Mouse (Mus musculus) forebrain, embryonic 14.5 days (tissue): ENCODE results near the gene Psip1. TPM values are rescaled to one million over a fixed set of nuclear protein-coding genes. Genes with fewer than 3 reads are reported as not detected.
"Not testable (repeated sequence)": the region's sequence is repeated elsewhere in the genome, so short reads cannot be mapped to it uniquely, and the experiment has no call there.

Experiments
- ATAC-seq: fragments of 200-750 bp; cut with Nextera tagmentation; 2 replicates; pipeline ENCODE4 v1.8.0; 2017; ENCODE audit warnings: mild to moderate bottlenecking, moderate library complexity
- DNase-seq: peaks from one replicate; pipeline ENCODE4 v3.0.0-alpha.2; 2015; ENCODE audit warnings: low spot score
- H3K27ac ChIP-seq: fragments of 300-500 bp; sonication (generic); 2 replicates; pipeline ENCODE4 v1.5.1; 2014; ENCODE audit warnings: low read depth, mild to moderate bottlenecking, control low read depth, low read length, moderate library complexity
- H3K27me3 ChIP-seq: fragments of 300-500 bp; sonication (generic); replicated peaks from 2 replicates; pipeline ENCODE4 v1.6.1; 2014; ENCODE audit warnings: low read length, control low read depth, mixed read lengths; ENCODE audit not compliant: control insufficient read depth, insufficient read depth
- H3K36me3 ChIP-seq: fragments of 300-500 bp; sonication (generic); 2 replicates; pipeline ENCODE4 v1.6.1; 2014; ENCODE audit warnings: low read length, control low read depth; ENCODE audit not compliant: control insufficient read depth, insufficient read depth
- H3K4me1 ChIP-seq: fragments of 300-500 bp; sonication (generic); 2 replicates; pipeline ENCODE4 v1.6.1; 2014; ENCODE audit warnings: antibody characterized with exemption, low read length, control low read depth; ENCODE audit not compliant: control insufficient read depth, insufficient read depth
- H3K4me2 ChIP-seq: fragments of 300-500 bp; sonication (generic); 2 replicates; pipeline ENCODE4 v1.6.1; 2014; ENCODE audit warnings: mild to moderate bottlenecking, control low read depth, low read length
- H3K4me3 ChIP-seq: fragments of 300-500 bp; sonication (generic); 2 replicates; pipeline ENCODE4 v1.5.1; 2014; ENCODE audit warnings: low read depth, low read length, control low read depth
- H3K9ac ChIP-seq: fragments of 300-500 bp; sonication (generic); 2 replicates; pipeline ENCODE4 v1.6.1; 2014; ENCODE audit warnings: mild to moderate bottlenecking, low read length, control low read depth, moderate library complexity
- H3K9me3 ChIP-seq: fragments of 300-500 bp; sonication (generic); replicated peaks from 2 replicates; pipeline ENCODE4 v1.6.1; 2016; ENCODE audit warnings: low read length, control low read depth, mixed read lengths; ENCODE audit not compliant: control insufficient read depth
- WGBS: fragments of 180-500 bp; shearing (Covaris S2); extraction: QIAGEN DNeasy Blood & Tissue Kit; methylation state at CpG from one replicate; pipeline ENCODE4 v1.1.7; 2014; 5-methylcytosine and 5-hydroxymethylcytosine counted together
- polyA plus RNA-seq: library from polyadenylated mRNA; unstranded; fragments of >200 nt; fragmentation: Nextera tagmentation; extraction: Ambion mirVana; gene quantifications from 2 replicates; pipeline ENCODE4 v1.2.1, GENCODE M21; 2014

Psip1 gene
- polyA plus RNA-seq, 1 experiment from 2014 or later = 320 TPM

DNA sequence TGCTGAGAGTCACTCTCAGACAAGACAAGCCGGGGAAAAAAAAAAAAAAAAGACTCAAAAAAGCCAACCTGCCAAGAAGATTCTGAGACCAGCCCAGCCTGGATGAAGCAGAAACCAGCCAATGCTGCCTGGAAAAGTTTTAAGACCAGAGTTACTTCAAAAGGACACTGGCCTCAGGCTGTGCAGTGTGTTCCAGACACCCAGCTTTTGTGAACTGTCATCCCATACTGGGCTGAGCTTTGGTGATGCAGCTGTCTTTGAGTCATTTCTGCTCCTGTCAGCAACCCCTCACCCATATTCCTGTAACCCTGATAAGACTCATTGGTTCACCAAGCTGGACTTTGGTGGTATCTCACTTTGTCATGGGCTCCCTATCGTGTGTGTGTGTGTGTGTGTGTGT, 26.4 kb upstream of the Psip1 start:
- WGBS = 81% methylated on average over 2 of the region's 2 CpGs
- no peak overlapping the region for H3K4me3 ChIP-seq
- no peaks in the 10 kb centered on the region for H3K36me3 ChIP-seq
- ATAC-seq (no peak), DNase-seq (no peak)
- H3K4me2 ChIP-seq = no peak overlapping the region
- H3K9ac ChIP-seq = no peak overlapping the region
- no peaks in the 10 kb centered on the region for H3K9me3 ChIP-seq
- H3K27me3 ChIP-seq = no peaks in the 10 kb centered on the region
- no peaks in the 10 kb centered on the region for H3K4me1 ChIP-seq
- H3K27ac ChIP-seq = no peak overlapping the region

DNA sequence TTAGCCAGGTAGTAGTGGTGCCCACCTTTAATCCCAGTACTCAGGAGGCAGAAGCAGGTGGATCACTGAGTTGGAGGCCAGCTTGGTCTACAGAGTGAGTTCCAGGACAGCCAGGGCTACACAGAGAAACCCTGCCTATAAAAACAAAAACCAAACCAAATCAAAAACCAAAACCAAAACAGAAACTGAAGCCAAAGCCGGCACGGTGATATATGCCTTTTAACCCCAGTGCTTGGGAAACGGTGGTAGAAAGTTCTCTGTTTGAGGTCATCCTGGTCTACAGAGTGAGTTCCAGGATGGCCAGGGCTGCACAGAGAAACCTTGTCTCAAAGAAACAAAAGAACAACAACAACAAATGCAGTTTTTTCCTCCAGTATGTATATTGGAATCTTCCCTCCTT, 26.0 kb upstream of the Psip1 start:
- H3K27me3 ChIP-seq = no peaks in the 10 kb centered on the region
- H3K4me3 ChIP-seq = no peak overlapping the region
- H3K4me2 ChIP-seq = no peak overlapping the region
- no peak for ATAC-seq
- WGBS = 92% methylated on average over 3 of the region's 3 CpGs
- no peaks in the 10 kb centered on the region for H3K36me3 ChIP-seq
- H3K9ac ChIP-seq = no peak overlapping the region
- H3K4me1 ChIP-seq = no peaks in the 10 kb centered on the region
- no peaks in the 10 kb centered on the region for H3K9me3 ChIP-seq
- no peak for DNase-seq
- no peak overlapping the region for H3K27ac ChIP-seq

- Histone ChIP-seq H3K4me2 (no peak overlapping the region), H3K36me3 (no peaks in the 10 kb centered on the region), H3K27ac (no peak overlapping the region), H3K9ac (no peak overlapping the region), H3K4me3 (no peak overlapping the region), H3K9me3 (no peaks in the 10 kb centered on the region), H3K27me3 (no peaks in the 10 kb centered on the region), H3K4me1 (no peaks in the 10 kb centered on the region)
- WGBS = 38% methylated on average over 8 of the region's 8 CpGs
- ATAC-seq (no peak), DNase-seq (no peak)
These were observed 24.8 kb upstream of the Psip1 start for GRCm38 (mm10) chr4:83511083-83511482.

- H3K27ac ChIP-seq = no peak overlapping the region
- H3K4me3 ChIP-seq = no peak overlapping the region
- no peak for DNase-seq
- no peaks in the 10 kb centered on the region for H3K36me3 ChIP-seq
- WGBS = 49% methylated on average over 2 of the region's 2 CpGs
- no peaks in the 10 kb centered on the region for H3K27me3 ChIP-seq
- no peak for ATAC-seq
- no peaks in the 10 kb centered on the region for H3K9me3 ChIP-seq
- no peaks in the 10 kb centered on the region for H3K4me1 ChIP-seq
- H3K9ac ChIP-seq = no peak overlapping the region
- H3K4me2 ChIP-seq = no peak overlapping the region
These were observed 23.3 kb upstream of the Psip1 start for GRCm38 (mm10) chr4:83509600-83509999.

DNA sequence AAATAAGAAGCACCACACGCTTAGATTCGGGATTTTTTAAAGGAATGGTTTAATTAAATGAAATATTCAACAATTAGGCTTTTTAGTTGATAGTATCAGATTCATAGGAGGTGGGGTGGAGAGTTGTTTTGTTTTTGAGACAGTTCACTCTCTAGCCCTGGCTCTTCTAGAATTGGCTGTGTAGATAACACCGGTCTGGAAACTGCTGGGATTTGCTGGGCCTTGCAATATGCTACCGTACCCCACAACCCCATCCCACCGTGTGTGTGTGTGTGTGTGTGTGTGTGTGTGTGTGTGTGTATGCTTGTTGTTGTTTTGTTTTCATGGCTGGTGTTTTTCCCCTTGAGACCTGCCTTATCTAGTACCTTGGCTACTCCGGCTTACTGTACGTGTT, 14.8 kb upstream of the Psip1 start:
- H3K9ac ChIP-seq = no peak overlapping the region
- no peaks in the 10 kb centered on the region for H3K36me3 ChIP-seq
- H3K4me2 ChIP-seq = peak overlapping the region; percentile 53
- DNase-seq (no peak), ATAC-seq (peak; percentile 62)
- no peaks in the 10 kb centered on the region for H3K27me3 ChIP-seq
- H3K4me1 ChIP-seq = no peaks in the 10 kb centered on the region
- no peaks in the 10 kb centered on the region for H3K9me3 ChIP-seq
- peak overlapping the region; percentile 29 for H3K4me3 ChIP-seq
- 29% methylated on average over 7 of the region's 7 CpGs for WGBS
- no peak overlapping the region for H3K27ac ChIP-seq

DNA sequence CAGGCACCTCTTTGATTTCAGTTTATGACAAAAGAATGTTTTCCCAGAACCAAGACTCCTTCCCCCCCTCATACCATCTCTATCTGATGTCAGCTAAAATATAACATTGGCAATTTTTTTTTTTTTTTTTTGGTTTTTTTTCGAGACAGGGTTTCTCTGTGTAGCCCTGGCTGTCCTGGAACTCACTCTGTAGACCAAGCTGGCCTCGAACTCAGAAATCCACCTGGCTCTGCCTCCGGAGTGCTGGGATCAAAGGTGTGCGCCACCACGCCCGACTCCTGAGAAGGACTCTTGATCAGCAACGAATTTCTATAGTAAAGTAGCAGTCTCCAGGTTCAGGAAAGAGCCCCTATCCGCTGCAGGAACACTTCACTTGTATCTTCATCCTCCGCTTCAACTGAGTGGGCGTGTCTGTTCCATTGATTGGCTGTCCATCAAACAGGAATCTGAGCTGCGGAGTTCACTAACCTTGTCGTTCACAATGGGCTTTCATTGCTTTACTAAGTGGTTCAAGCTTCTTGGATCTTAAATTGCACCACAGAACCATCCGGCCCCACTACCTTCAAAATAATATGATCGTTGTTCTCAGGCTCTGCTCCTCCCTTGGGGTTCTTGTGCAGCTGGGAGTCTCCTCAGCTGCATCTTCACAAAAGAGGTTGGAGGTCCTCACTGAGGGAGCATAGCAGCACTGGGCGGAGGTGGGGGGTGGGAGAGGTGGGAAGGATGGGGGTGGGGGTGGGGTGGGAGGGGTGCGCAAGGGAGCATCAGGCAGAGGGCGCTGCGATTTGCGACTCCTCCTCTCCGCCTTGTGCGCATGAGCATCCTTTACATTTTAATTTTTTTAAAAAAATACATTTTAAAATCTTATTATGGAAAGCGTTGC, 14.1 kb upstream of the Psip1 start:
- peak overlapping the region; percentile 53 for H3K4me2 ChIP-seq
- DNase-seq (peak; percentile 83), ATAC-seq (peak; percentile 91)
- H3K36me3 ChIP-seq = no peaks in the 10 kb centered on the region
- H3K27ac ChIP-seq = peak overlapping the region; percentile 73; the same call in 1 of the 2 replicates
- peak overlapping the region; percentile 51 for H3K9ac ChIP-seq
- WGBS = 4% methylated on average over 22 of the region's 22 CpGs
- no peaks in the 10 kb centered on the region for H3K9me3 ChIP-seq
- no peaks in the 10 kb centered on the region for H3K27me3 ChIP-seq
- peak overlapping the region; percentile 29 for H3K4me3 ChIP-seq
- H3K4me1 ChIP-seq = no peaks in the 10 kb centered on the region

GRCm38 (mm10) chr4:83497013-83497412, 10.8 kb upstream of the Psip1 start:
- WGBS = 91% methylated on average over 5 of the region's 5 CpGs
- H3K4me2 ChIP-seq, ATAC-seq, DNase-seq, H3K9ac ChIP-seq, H3K36me3 ChIP-seq, H3K27ac ChIP-seq, H3K4me3 ChIP-seq, H3K9me3 ChIP-seq, H3K27me3 ChIP-seq, H3K4me1 ChIP-seq: not testable (repeated sequence)

GRCm38 (mm10) chr4:83493112-83493511, 6.9 kb upstream of the Psip1 start:
- no peak for DNase-seq
- Histone ChIP-seq H3K27ac (no peak overlapping the region), H3K27me3 (no peaks in the 10 kb centered on the region), H3K9me3 (no peaks in the 10 kb centered on the region), H3K4me3 (no peak overlapping the region), H3K4me2 (no peak overlapping the region), H3K9ac (no peak overlapping the region), H3K36me3 (no peaks in the 10 kb centered on the region), H3K4me1 (no peaks in the 10 kb centered on the region)
- 89% methylated on average over 1 of the region's 1 CpGs for WGBS
- no peak for ATAC-seq

GRCm38 (mm10) chr4:83489121-83489520, 2.9 kb upstream of the Psip1 start:
- DNase-seq (no peak), ATAC-seq (no peak)
- Histone ChIP-seq H3K4me1 (peaks cover 7% of the 10 kb centered on the region), H3K4me2 (no peak overlapping the region), H3K36me3 (peaks cover 7% of the 10 kb centered on the region; the same call in 1 of the 2 replicates), H3K27me3 (no peaks in the 10 kb centered on the region), H3K9me3 (no peaks in the 10 kb centered on the region), H3K4me3 (no peak overlapping the region), H3K27ac (no peak overlapping the region), H3K9ac (no peak overlapping the region)
- 23% methylated on average over 5 of the region's 5 CpGs for WGBS
